Mouse (Mus musculus) midbrain, embryonic 12.5 days (tissue): ENCODE data around the gene Zp1. TPM values are rescaled to one million over a fixed set of nuclear protein-coding genes. Genes with fewer than 3 reads are reported as not detected.

ENCODE experiments used
- ATAC-seq: fragments of 200-750 bp; cut with Nextera tagmentation; 2 replicates; pipeline ENCODE4 v1.8.0; 2017; ENCODE audit warnings: low read depth, moderate TSS enrichment, moderate library complexity; ENCODE audit not compliant: low FRiP score
- H3K27ac ChIP-seq: fragments of 300-500 bp; sonication (generic); replicated peaks from 2 replicates; pipeline ENCODE4 v1.5.1; 2016; ENCODE audit warnings: mild to moderate bottlenecking
- H3K27me3 ChIP-seq: fragments of 300-500 bp; sonication (generic); 2 replicates; pipeline ENCODE4 v1.6.1; 2016; ENCODE audit warnings: mild to moderate bottlenecking
- H3K36me3 ChIP-seq: fragments of 300-500 bp; sonication (generic); 2 replicates; pipeline ENCODE4 v1.6.1; 2016
- H3K4me1 ChIP-seq: fragments of 300-500 bp; sonication (generic); 2 replicates; pipeline ENCODE4 v1.6.1; 2016
- H3K4me2 ChIP-seq: fragments of 300-500 bp; sonication (generic); replicated peaks from 2 replicates; pipeline ENCODE4 v1.6.1; 2016; ENCODE audit warnings: mild to moderate bottlenecking, moderate library complexity
- H3K4me3 ChIP-seq: fragments of 300-500 bp; sonication (generic); 2 replicates; pipeline ENCODE4 v1.5.1; 2016; ENCODE audit warnings: mild to moderate bottlenecking
- H3K9ac ChIP-seq: fragments of 300-500 bp; sonication (generic); replicated peaks from 2 replicates; pipeline ENCODE4 v1.6.1; 2016; ENCODE audit warnings: mild to moderate bottlenecking, moderate library complexity
- H3K9me3 ChIP-seq: fragments of 300-500 bp; sonication (generic); 2 replicates; pipeline ENCODE4 v1.6.1; 2016; ENCODE audit warnings: mild to moderate bottlenecking
- WGBS: fragments of 180-500 bp; shearing (Covaris S2); methylation state at CpG from one replicate; pipeline ENCODE4 v1.1.7; 2016; 5-methylcytosine and 5-hydroxymethylcytosine counted together
- polyA plus RNA-seq: library from polyadenylated mRNA; unstranded; fragments of >200 nt; fragmentation: Nextera tagmentation; extraction: Ambion mirVana; gene quantifications from 2 replicates; pipeline ENCODE4 v1.2.1, GENCODE M21; 2016

Gene Zp1
- 0.38 TPM in 1 of 2 replicates, not detected in the other for polyA plus RNA-seq

DNA sequence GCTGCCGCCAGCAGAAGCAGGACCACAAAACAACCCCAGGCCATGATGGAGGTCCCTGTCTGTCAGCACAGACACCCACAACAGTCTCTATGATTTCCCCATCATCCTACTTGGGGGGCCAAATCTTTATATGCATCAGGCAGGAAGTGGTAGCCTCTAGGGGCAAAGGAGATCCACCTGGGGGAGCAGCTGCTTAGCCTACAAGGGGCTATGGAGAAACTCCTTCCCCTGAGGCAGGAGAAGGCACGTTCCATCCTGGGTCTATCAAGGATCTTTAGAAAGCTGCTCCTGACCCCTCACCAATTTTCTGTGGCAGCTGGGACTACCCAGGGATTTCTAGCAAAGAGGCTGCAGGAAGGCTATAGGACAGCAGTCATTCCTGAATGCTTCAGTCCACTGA is at the start of gene Zp1:
Gene Zp1 (minus strand): TSS at position 101 of the 400 bp plus-strand sequence.
- Histone ChIP-seq H3K9me3 (no peaks in the 10 kb centered on the region), H3K4me1 (no peaks in the 10 kb centered on the region), H3K27me3 (no peaks in the 10 kb centered on the region), H3K4me3 (no peak within 1 kb of the TSS), H3K27ac (no peak within 1 kb of the TSS), H3K36me3 (no peaks in the 10 kb centered on the region), H3K9ac (no peak within 1 kb of the TSS), H3K4me2 (no peak within 1 kb of the TSS)
- no peak for ATAC-seq
- 69% methylated on average over 2 of the region's 2 CpGs for WGBS

DNA sequence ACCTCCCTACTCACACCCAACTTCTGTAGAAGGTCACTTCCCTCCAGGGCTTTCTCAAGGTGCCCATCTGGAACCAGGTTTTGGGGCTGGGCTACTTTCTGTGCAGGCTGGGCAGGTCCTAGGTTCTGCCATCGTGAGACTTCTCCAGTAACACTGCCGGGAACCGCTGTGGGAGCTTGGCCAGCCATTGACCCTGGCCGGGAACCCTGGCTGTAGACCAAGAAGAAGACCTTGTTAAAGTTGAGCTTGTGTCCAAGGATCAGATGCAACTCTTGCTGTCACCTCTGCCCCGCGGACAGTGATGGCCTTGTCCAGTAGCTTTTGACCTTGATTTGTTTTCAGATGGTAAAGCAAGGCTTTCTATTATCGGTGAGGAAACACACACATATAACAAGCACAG is 48.1 kb upstream of the Zp1 start:
- H3K27ac ChIP-seq: no peak overlapping the region
- no peak overlapping the region for H3K4me2 ChIP-seq
- peaks cover 8% of the 10 kb centered on the region for H3K9me3 ChIP-seq
- no peaks in the 10 kb centered on the region for H3K36me3 ChIP-seq
- no peaks in the 10 kb centered on the region for H3K4me1 ChIP-seq
- H3K27me3 ChIP-seq: peaks cover 6% of the 10 kb centered on the region; the same call in 1 of the 2 replicates
- WGBS: 94% methylated on average over 7 of the region's 7 CpGs
- H3K4me3 ChIP-seq: no peak overlapping the region
- ATAC-seq: no peak
- H3K9ac ChIP-seq: no peak overlapping the region

GRCm38 (mm10) chr19:10965721-10966120 is 45.3 kb upstream of the Zp1 start:
- Histone ChIP-seq H3K36me3 (no peaks in the 10 kb centered on the region), H3K9ac (no peak overlapping the region), H3K9me3 (no peaks in the 10 kb centered on the region), H3K4me2 (no peak overlapping the region), H3K4me3 (no peak overlapping the region), H3K27ac (no peak overlapping the region), H3K27me3 (peaks cover 13% of the 10 kb centered on the region; the same call in 1 of the 2 replicates), H3K4me1 (no peaks in the 10 kb centered on the region)
- ATAC-seq: no peak
- 89% methylated on average over 7 of the region's 7 CpGs for WGBS

GRCm38 (mm10) chr19:10959978-10960346 is 39.5 kb upstream of the Zp1 start:
- no peak for ATAC-seq
- H3K9ac ChIP-seq: 0 out of 2 replicates have a peak overlapping the region, but pooled peaks have one; percentile 20
- WGBS: 47% methylated on average over 12 of the region's 12 CpGs
- H3K36me3 ChIP-seq: no peaks in the 10 kb centered on the region
- H3K4me1 ChIP-seq: peaks cover 5% of the 10 kb centered on the region; the same call in 1 of the 2 replicates
- H3K4me3 ChIP-seq: no peak overlapping the region
- H3K9me3 ChIP-seq: no peaks in the 10 kb centered on the region
- peak overlapping the region; percentile 29 for H3K4me2 ChIP-seq
- no peak overlapping the region for H3K27ac ChIP-seq
- peaks cover 12% of the 10 kb centered on the region; the same call in 1 of the 2 replicates for H3K27me3 ChIP-seq

- Histone ChIP-seq H3K27ac (no peak overlapping the region), H3K4me2 (peak overlapping the region; percentile 29), H3K9me3 (no peaks in the 10 kb centered on the region), H3K4me1 (peaks cover 5% of the 10 kb centered on the region; the same call in 1 of the 2 replicates), H3K9ac (0 out of 2 replicates have a peak overlapping the region, but pooled peaks have one; percentile 20), H3K4me3 (no peak overlapping the region), H3K36me3 (no peaks in the 10 kb centered on the region), H3K27me3 (peaks cover 7% of the 10 kb centered on the region; the same call in 1 of the 2 replicates)
- peak; percentile 77 for ATAC-seq
- 36% methylated on average over 11 of the region's 11 CpGs for WGBS
Measured at GRCm38 (mm10) chr19:10959085-10959977, 38.9 kb upstream of the Zp1 start.

GRCm38 (mm10) chr19:10952021-10952939 is 31.8 kb upstream of the Zp1 start:
- Histone ChIP-seq H3K9me3 (no peaks in the 10 kb centered on the region), H3K9ac (no peak overlapping the region), H3K4me1 (peaks cover 19% of the 10 kb centered on the region), H3K4me2 (0 out of 2 replicates have a peak overlapping the region, but pooled peaks have one; percentile 5), H3K27me3 (no peaks in the 10 kb centered on the region), H3K4me3 (no peak overlapping the region), H3K27ac (peak overlapping the region; percentile 67), H3K36me3 (no peaks in the 10 kb centered on the region)
- ATAC-seq: peak; percentile 25; the same call in 1 of the 2 replicates
- 63% methylated on average over 11 of the region's 11 CpGs for WGBS

DNA sequence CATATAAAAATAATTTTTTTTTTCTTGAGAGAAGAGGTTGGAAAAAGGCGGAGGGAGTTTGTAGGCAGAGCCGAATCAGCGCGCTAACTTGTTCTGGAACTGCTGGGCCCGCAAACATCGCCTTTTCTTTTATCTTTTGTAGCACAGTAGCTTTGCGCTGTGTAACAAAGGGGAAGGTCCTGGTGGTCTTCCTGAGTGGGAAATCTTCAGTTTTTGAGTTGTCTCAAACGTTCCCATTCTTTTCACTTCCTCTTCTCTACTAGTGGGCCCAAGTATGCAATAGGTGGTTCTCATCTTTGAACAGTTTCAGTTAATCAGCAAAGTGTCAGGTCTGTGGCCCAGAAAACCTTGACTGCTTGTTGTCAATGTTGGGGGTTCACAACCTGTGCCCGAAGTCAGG is 29.1 kb upstream of the Zp1 start:
- no peaks in the 10 kb centered on the region for H3K9me3 ChIP-seq
- 0 out of 2 replicates have a peak overlapping the region, but pooled peaks have one; percentile 25 for H3K27ac ChIP-seq
- WGBS: 39% methylated on average over 9 of the region's 9 CpGs
- peak; percentile 20 for ATAC-seq
- H3K36me3 ChIP-seq: peaks cover 16% of the 10 kb centered on the region
- H3K9ac ChIP-seq: peak overlapping the region; percentile 46; the same call in 1 of the 2 replicates
- H3K4me2 ChIP-seq: peak overlapping the region; percentile 100
- H3K4me3 ChIP-seq: peak overlapping the region; percentile 74
- peaks cover 30% of the 10 kb centered on the region for H3K4me1 ChIP-seq
- H3K27me3 ChIP-seq: no peaks in the 10 kb centered on the region

GRCm38 (mm10) chr19:10949112-10949511 is 28.7 kb upstream of the Zp1 start, which contains the start of gene Ccdc86:
Gene Ccdc86, minus strand, starts transcription at chr19:10949266.
- Histone ChIP-seq H3K27me3 (no peaks in the 10 kb centered on the region), H3K9me3 (no peaks in the 10 kb centered on the region), H3K27ac (0 out of 2 replicates have a peak within 1 kb of the TSS, but pooled peaks have one; percentile 25), H3K36me3 (peaks cover 21% of the 10 kb centered on the region), H3K4me1 (peaks cover 30% of the 10 kb centered on the region), H3K4me2 (peak within 1 kb of the TSS; percentile 100), H3K4me3 (peak within 1 kb of the TSS; percentile 74), H3K9ac (peak within 1 kb of the TSS; percentile 90)
- 1% methylated on average over 30 of the region's 30 CpGs for WGBS
- peak; percentile 98 for ATAC-seq

DNA sequence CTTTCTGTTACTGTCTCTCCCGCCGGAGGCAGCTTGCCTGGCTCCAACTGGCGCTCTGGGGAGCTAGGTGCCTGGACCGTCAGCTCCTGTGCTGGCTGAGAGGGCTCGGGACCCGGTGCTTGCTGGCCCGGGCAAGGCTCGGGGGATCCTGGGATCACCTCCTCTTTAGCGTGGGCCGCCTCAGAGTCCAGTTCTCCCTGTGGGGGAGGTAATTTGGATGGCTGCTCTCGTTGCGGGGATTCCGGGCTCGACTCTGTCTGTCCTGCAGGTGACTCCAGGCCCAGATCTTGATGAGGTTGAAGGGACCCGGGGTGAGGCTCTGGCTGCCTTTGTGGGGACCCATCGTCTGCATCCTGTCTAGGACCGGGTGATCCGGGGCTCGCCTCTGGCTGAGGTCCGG is 28.0 kb upstream of the Zp1 start:
- H3K4me3 ChIP-seq: peak overlapping the region; percentile 74
- ATAC-seq: no peak
- H3K27ac ChIP-seq: no peak overlapping the region
- H3K27me3 ChIP-seq: no peaks in the 10 kb centered on the region
- under 1% methylated on average over 20 of the region's 20 CpGs for WGBS
- no peaks in the 10 kb centered on the region for H3K9me3 ChIP-seq
- peak overlapping the region; percentile 100 for H3K4me2 ChIP-seq
- H3K36me3 ChIP-seq: peaks cover 28% of the 10 kb centered on the region
- peaks cover 30% of the 10 kb centered on the region for H3K4me1 ChIP-seq
- H3K9ac ChIP-seq: peak overlapping the region; percentile 90

DNA sequence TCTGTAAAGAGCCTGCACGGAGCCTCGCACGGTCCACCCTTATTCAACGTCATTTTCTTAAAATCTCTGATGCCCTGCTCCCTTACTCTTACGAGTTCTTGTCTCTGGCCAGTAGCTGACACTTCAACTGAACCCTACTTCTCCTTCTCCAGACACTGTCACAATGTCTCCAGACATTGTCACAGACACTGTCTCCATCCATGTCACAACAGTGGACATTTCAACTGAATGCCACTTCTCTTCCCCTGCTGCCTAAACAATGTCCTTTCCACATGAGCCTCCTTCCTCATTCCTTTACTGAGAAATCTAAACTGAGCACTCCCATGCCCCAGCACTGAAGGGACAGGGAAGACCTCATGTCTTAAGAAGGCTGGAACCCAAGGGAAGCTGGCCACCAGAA is 26.8 kb upstream of the Zp1 start:
- H3K27ac ChIP-seq: no peak overlapping the region
- H3K4me3 ChIP-seq: peak overlapping the region; percentile 74
- H3K36me3 ChIP-seq: peaks cover 40% of the 10 kb centered on the region
- whole genome bisulfite sequencing: 90% methylated on average over 5 of the region's 5 CpGs
- peak overlapping the region; percentile 90 for H3K9ac ChIP-seq
- H3K27me3 ChIP-seq: 0 out of 2 replicates have a peak, but pooled peaks cover under 1% of the 10 kb centered on the region
- H3K9me3 ChIP-seq: no peaks in the 10 kb centered on the region
- H3K4me2 ChIP-seq: peak overlapping the region; percentile 100
- no peak for ATAC-seq
- peaks cover 28% of the 10 kb centered on the region for H3K4me1 ChIP-seq

GRCm38 (mm10) chr19:10946506-10946905 is 26.1 kb upstream of the Zp1 start:
- Histone ChIP-seq H3K9me3 (no peaks in the 10 kb centered on the region), H3K4me1 (peaks cover 28% of the 10 kb centered on the region), H3K4me3 (no peak overlapping the region), H3K4me2 (peak overlapping the region; percentile 100), H3K27me3 (peaks cover 7% of the 10 kb centered on the region; the same call in 1 of the 2 replicates), H3K9ac (no peak overlapping the region), H3K27ac (no peak overlapping the region), H3K36me3 (peaks cover 46% of the 10 kb centered on the region)
- ATAC-seq: no peak
- WGBS: 90% methylated on average over 3 of the region's 3 CpGs
